Mouse (Mus musculus): ENCODE results near the gene Ihh. TPM values are rescaled to one million over a fixed set of nuclear protein-coding genes. Genes with fewer than 3 reads are reported as not detected.

Gene Ihh
- polyA plus RNA-seq, 1 experiment from 2014 or later, result 0.07 TPM

DNA sequence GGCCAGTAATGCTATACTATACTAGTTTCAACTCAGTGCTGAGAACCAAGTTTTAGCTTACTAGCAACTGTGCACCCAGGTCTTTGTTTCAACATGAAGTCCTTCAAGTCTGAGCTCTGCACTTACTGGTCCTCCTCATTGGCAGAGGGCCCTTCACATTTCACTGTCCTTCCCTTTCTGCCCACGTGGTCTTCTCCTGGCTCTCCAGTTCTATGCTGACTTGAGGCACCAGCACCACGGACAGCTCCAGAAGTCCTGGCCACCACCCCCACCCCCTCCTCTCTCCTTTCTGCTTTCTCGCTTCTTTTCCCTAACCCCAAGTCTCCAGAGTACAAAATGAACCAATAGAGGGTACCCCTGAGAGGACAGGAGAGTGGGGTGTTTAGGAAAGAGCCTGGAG lies 11.7 kb downstream of the Ihh start:
- Histone ChIP-seq H3K9me3 (no peaks in the 10 kb centered on the region), H3K4me3 (no peak overlapping the region), H3K4me1 (0 out of 2 replicates have a peak, but pooled peaks cover 2% of the 10 kb centered on the region), H3K9ac (no peak overlapping the region), H3K27me3 (peaks cover 20% of the 10 kb centered on the region; the same call in 1 of the 2 replicates), H3K4me2 (no peak overlapping the region), H3K27ac (no peak overlapping the region), H3K36me3 (no peaks in the 10 kb centered on the region)
- WGBS, result 2% methylated on average over 3 of the region's 3 CpGs
- no peak for ATAC-seq (ENCODE audit: borderline replicate concordance, extremely low read depth, low FRiP score, low TSS enrichment)

DNA sequence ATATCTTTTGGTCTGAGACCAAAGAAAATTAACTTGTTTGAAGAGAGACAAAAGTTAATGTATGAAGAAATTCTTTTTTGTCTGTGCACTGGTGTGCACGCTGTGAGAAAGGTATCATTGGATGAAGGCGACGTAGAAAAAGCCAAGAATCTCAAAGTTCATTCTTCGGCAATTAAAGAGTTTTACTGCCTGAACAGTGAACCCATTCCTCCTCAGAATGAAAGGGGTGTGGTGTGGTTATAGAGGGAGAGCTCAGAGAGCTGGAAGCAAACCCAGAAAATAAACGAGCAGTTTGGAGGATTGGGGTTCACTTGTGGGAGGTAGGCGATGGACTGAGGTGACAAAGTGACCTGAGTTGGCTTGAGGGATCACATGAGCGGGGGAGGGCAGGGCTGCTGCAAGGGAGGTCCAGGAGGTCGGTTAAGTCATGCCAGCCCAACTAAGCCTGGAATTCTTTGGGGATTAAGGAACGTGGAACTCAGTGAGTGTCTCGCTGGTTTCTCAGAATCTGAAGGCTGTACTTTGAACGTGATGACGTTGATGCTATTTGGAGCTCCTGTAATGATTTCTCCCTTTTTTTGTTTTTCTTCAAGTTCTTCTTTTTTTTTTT lies 15.1 kb downstream of the Ihh start:
- Histone ChIP-seq H3K9me3 (no peaks in the 10 kb centered on the region), H3K27me3 (peaks cover 29% of the 10 kb centered on the region), H3K27ac (no peak overlapping the region), H3K4me2 (no peak overlapping the region), H3K36me3 (no peaks in the 10 kb centered on the region), H3K4me3 (no peak overlapping the region), H3K4me1 (0 out of 2 replicates have a peak, but pooled peaks cover 2% of the 10 kb centered on the region), H3K9ac (no peak overlapping the region)
- WGBS, result 48% methylated on average over 12 of the region's 12 CpGs
- ATAC-seq (ENCODE audit: borderline replicate concordance, extremely low read depth, low FRiP score, low TSS enrichment), result no peak

DNA sequence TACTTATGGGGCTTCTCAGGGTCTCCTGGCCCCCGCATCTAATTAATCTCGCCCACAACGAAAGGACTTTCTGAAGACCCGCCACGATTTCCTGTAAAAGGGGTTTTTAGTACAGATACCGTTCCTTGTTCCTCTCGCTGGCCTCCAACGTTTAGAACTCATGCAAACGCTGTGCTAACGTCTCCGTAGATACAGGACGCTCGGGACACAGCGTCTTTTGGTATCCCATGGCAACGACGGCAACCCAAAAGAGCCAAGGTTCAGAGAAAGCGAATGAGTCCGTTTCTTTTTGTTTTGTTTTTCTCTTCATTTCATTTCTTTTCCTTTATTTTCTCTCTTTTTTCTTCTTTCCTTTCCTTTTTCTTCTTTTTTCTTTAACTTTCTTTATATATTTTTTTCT lies 16.1 kb downstream of the Ihh start, which contains the start of gene Cfap65:
Cfap65 (minus strand) TSS at position 198 of the 400 bp plus-strand sequence.
- no peak for ATAC-seq (ENCODE audit: borderline replicate concordance, extremely low read depth, low FRiP score, low TSS enrichment)
- H3K27ac ChIP-seq, result no peak within 1 kb of the TSS
- WGBS, result 2% methylated on average over 18 of the region's 18 CpGs
- H3K9ac ChIP-seq, result no peak within 1 kb of the TSS
- H3K27me3 ChIP-seq, result peaks cover 28% of the 10 kb centered on the region
- H3K36me3 ChIP-seq, result no peaks in the 10 kb centered on the region
- H3K4me2 ChIP-seq, result peak within 1 kb of the TSS; percentile 42
- H3K9me3 ChIP-seq, result no peaks in the 10 kb centered on the region
- no peak within 1 kb of the TSS for H3K4me3 ChIP-seq
- H3K4me1 ChIP-seq, result 0 out of 2 replicates have a peak, but pooled peaks cover 2% of the 10 kb centered on the region

DNA sequence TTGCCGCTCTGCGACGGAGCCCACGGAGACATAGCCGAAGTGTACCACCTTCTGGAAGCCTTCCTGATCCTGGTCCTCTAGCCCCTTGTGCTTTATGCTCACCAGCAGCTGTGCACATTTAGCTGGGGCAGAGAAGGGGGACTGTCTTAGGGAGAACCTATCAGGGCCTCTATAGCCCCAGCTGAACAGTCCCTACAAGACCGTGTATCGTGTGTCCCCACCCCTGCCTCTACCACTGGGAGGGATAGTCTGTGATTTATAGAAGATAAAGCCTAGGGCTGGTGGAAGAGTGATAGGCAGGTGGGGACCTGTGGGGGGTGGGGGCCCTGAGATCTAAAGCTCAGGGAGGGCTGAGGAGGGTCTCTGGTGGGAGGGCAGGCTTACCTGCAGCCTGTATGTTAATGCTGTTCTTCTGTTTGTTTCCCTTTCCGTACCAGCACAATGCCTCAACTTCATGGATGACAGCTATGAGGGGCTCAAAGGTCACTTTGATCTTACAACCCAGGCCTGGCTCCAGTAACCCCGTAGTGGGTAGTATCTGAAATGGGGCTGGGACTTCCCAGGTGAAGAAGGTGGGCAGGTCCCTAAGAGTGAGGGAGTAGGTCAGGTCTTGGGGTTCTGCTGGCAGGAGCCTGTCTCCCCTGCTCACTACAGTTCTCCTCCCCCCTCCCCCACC lies 23.7 kb downstream of the Ihh start:
- H3K4me1 ChIP-seq, result no peaks in the 10 kb centered on the region
- H3K27me3 ChIP-seq, result peaks cover 18% of the 10 kb centered on the region
- H3K4me3 ChIP-seq, result no peak overlapping the region
- ATAC-seq (ENCODE audit: borderline replicate concordance, extremely low read depth, low FRiP score, low TSS enrichment), result no peak
- no peak overlapping the region for H3K27ac ChIP-seq
- H3K4me2 ChIP-seq, result no peak overlapping the region
- H3K36me3 ChIP-seq, result no peaks in the 10 kb centered on the region
- no peak overlapping the region for H3K9ac ChIP-seq
- WGBS, result 73% methylated on average over 9 of the region's 9 CpGs
- no peaks in the 10 kb centered on the region for H3K9me3 ChIP-seq

DNA sequence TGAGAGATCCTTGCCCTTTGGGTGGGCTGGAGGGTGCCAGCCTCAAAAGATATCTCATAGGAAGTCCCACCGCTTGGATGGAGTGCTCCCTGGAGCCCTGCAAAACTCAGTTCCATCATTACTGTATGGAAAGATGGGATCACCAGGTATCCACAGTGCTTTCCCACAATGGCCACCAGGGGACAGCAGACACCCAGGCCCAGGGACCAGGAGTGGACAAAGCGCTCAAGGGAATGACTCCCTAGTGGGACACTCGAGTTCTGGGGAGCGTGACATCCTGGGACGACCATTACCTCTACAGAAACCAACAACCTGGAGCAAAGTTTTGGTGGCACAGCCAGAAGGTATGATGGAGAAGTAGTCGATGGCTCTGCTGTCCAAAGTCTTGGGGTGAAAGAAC lies 24.8 kb downstream of the Ihh start:
- no peak for ATAC-seq (ENCODE audit: borderline replicate concordance, extremely low read depth, low FRiP score, low TSS enrichment)
- Histone ChIP-seq H3K36me3 (no peaks in the 10 kb centered on the region), H3K4me1 (no peaks in the 10 kb centered on the region), H3K9ac (no peak overlapping the region), H3K4me2 (no peak overlapping the region), H3K4me3 (no peak overlapping the region), H3K27ac (no peak overlapping the region), H3K9me3 (no peaks in the 10 kb centered on the region), H3K27me3 (peaks cover 14% of the 10 kb centered on the region)
- WGBS, result 28% methylated on average over 6 of the region's 6 CpGs

DNA sequence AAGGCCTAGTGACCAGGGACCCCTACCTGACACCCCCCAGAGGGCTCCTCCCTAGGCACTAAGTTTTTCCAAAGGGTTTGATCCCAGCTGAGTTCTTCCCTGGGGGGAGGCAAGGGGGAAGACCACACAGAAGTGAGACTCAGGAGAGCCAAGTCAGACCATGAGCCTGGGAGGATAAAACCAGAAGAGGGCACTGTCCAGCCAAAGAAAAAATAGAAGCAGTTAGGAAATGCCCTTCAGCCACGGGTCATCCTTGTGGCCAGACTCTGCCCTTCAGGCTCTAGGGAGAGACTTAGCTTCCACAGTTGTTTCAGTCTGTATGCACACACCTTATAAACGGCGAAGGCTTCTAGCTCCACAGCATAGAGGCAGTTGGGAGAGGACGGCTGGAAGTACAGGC lies 27.0 kb downstream of the Ihh start:
- H3K4me3 ChIP-seq, result no peak overlapping the region
- 58% methylated on average over 4 of the region's 4 CpGs for WGBS
- no peaks in the 10 kb centered on the region for H3K36me3 ChIP-seq
- H3K27ac ChIP-seq, result no peak overlapping the region
- no peak for ATAC-seq (ENCODE audit: borderline replicate concordance, extremely low read depth, low FRiP score, low TSS enrichment)
- H3K4me2 ChIP-seq, result no peak overlapping the region
- no peak overlapping the region for H3K9ac ChIP-seq
- H3K4me1 ChIP-seq, result no peaks in the 10 kb centered on the region
- H3K9me3 ChIP-seq, result no peaks in the 10 kb centered on the region
- H3K27me3 ChIP-seq, result peaks cover 8% of the 10 kb centered on the region; the same call in 1 of the 2 replicates

DNA sequence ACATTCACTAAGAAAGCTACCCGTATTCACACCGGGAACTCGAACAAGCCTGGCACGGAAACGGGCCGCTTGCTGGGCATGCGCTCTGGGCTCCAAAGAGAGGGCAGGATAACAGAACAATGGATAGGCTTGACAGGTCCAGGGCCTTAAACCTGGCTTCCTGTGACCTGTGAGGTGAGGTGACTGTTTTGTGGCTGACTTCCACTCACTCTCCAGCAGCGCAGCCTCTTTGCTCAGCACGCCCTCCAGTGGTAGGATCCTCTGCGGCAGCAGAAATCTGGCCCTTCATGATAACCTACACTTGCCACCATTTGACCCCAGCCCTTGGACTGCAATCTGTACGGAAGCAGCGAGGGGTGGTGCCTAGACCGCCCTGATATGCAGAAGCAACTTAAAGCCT lies 35.8 kb downstream of the Ihh start:
- no peak for ATAC-seq (ENCODE audit: borderline replicate concordance, extremely low read depth, low FRiP score, low TSS enrichment)
- H3K27ac ChIP-seq, result no peak overlapping the region
- no peaks in the 10 kb centered on the region for H3K36me3 ChIP-seq
- H3K4me1 ChIP-seq, result no peaks in the 10 kb centered on the region
- H3K27me3 ChIP-seq, result peaks cover 8% of the 10 kb centered on the region
- no peak overlapping the region for H3K4me3 ChIP-seq
- no peak overlapping the region for H3K4me2 ChIP-seq
- no peaks in the 10 kb centered on the region for H3K9me3 ChIP-seq
- 27% methylated on average over 13 of the region's 13 CpGs for WGBS
- H3K9ac ChIP-seq, result no peak overlapping the region

DNA sequence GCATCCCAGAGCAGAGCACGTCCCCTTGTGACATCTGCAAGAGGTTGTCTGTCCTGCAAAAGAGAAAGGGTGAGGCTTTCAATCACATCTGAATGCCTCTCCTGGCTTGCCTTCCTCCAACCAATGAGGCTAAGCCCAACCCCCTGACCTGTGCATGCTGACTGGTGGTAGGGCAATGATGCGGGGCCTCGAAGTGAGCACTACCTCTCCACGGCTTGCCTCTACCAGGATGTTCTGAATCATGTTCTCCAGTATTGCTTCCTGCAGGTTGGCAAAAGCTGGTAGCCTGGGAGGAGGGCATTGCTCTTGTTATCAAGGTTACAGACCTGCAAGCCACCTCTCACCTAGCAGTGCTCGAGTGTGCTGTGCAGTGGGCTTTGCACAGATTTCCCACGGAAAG lies 49.3 kb downstream of the Ihh start:
- WGBS, result 15% methylated on average over 6 of the region's 6 CpGs

DNA sequence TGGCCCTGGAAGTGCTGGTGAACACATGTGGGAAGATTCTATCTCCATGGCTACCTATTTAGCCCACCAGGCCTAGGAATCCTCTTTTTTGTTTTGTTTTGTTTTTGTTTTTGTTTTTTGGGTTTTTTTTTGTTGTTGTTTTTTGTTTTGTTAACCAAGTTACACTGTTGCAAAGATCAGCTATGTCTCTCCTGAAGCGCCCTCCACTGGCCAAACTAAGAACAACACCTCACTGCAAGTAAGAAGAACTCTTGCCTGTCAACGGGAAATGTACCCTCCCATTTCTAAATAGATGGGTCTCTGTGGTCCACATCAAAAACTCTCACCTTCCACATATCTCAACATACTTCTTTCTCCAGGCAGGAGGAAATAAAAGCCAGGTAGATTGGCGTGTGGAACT lies 49.8 kb downstream of the Ihh start:
- no peaks in the 10 kb centered on the region for H3K36me3 ChIP-seq
- WGBS, result 6% methylated on average over 3 of the region's 3 CpGs
- peaks cover 5% of the 10 kb centered on the region; the same call in 1 of the 2 replicates for H3K4me1 ChIP-seq
- no peak overlapping the region for H3K4me2 ChIP-seq
- H3K9ac ChIP-seq, result no peak overlapping the region
- ATAC-seq (ENCODE audit: borderline replicate concordance, extremely low read depth, low FRiP score, low TSS enrichment), result no peak
- H3K4me3 ChIP-seq, result no peak overlapping the region
- H3K27me3 ChIP-seq, result peaks cover 74% of the 10 kb centered on the region
- no peaks in the 10 kb centered on the region for H3K9me3 ChIP-seq
- no peak overlapping the region for H3K27ac ChIP-seq

More for the DNA sequence above, 49.3 kb downstream of the Ihh start:
- Histone ChIP-seq H3K27ac (no peak overlapping the region), H3K36me3 (no peaks in the 10 kb centered on the region), H3K9me3 (no peaks in the 10 kb centered on the region), H3K9ac (no peak overlapping the region), H3K4me3 (no peak overlapping the region), H3K4me1 (peaks cover 5% of the 10 kb centered on the region; the same call in 1 of the 2 replicates), H3K27me3 (peaks cover 70% of the 10 kb centered on the region), H3K4me2 (no peak overlapping the region)
- ATAC-seq (ENCODE audit: borderline replicate concordance, extremely low read depth, low FRiP score, low TSS enrichment), result no peak

DNA sequence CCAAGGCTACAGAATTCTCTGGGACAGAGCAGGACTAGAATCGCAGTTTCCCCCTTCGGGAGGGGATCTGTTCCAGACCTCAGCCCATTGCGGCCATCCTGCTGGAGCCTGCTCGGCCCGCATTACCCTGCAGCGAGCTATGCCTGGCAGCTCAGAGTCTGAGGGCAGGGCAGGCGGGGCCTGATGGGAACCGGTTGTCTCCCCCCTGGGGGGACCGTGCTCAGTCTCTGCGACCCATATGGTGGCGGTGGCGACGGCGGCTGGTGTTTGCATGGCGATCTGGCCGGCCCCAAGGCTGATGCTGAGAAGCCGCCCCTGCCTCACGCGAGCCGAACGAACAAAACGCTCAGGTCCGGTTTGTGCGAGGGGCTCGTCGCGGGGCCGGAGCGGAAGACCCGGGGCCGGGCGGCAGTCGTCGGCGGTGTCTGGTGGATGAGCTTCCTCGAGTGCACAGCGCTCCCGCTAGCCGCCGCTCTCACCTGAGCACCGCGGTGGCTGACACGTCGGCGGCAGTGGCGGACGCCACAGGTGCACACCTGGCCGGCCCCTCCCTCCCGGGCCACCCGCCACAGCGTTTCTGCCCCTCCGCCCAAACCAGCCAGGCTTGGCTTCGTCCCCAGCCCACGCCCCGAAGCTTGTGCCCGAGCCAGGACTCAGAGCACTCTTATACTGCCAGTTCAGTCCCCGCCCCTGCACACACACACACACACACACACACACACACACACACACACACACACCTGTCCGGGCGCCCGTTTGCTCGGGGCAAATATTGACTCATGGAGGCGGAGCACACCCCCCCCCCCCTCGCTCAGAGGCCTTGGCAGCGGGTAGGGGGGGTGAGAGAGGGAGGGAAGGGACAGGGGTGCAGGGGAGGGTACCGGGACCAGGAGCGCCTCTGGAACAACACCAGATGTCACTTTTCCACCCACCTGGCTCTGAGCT lies 50.9 kb downstream of the Ihh start:
- WGBS, result 2% methylated on average over 65 of the region's 66 CpGs
- H3K4me3 ChIP-seq, result peak overlapping the region; percentile 32
- H3K27ac ChIP-seq, result peak overlapping the region; percentile 60
- no peaks in the 10 kb centered on the region for H3K36me3 ChIP-seq
- peaks cover 5% of the 10 kb centered on the region; the same call in 1 of the 2 replicates for H3K4me1 ChIP-seq
- H3K9me3 ChIP-seq, result no peaks in the 10 kb centered on the region
- peak; percentile 72 for ATAC-seq (ENCODE audit: borderline replicate concordance, extremely low read depth, low FRiP score, low TSS enrichment)
- peak overlapping the region; percentile 67 for H3K4me2 ChIP-seq
- peaks cover 83% of the 10 kb centered on the region for H3K27me3 ChIP-seq
- H3K9ac ChIP-seq, result 0 out of 2 replicates have a peak overlapping the region, but pooled peaks have one; percentile 11

DNA sequence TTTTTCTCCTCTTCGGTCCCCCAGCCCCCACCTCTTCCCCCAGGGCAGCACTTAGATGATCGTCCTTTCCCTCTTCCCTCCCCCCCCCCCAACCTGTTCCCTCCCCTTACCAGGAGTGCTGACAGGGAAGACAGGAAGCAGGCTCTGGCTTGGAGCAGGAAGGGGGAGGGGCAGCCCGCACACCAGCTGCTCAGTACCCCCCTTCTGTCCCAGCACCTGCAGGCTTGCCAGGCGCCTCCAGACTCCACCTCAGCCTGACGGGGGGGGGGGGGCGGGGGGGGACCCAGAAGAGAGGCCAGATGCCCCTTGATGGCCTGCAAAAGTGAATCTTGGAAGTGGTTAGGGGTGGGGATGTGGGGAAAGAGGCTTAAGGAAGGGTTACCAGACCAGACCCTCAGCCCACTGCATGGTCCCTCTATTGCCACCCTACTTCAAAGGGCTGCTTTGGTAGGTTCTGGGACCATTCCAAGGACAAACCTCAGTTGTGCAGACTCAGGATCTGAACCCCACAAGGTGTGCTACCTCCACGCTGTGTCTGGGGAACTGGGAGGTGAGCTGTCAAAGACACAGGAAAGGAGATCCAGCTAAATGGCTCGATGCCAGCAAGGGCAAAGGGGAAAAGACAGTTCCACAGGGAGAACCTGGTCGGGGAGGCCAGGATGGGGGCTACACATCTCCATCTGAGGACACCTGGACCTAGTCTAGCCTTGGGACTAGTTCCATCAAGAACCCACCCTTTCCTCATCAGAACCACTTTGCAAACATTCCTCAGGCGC lies 52.6 kb downstream of the Ihh start:
- H3K4me2 ChIP-seq, result no peak overlapping the region
- H3K27ac ChIP-seq, result no peak overlapping the region
- ATAC-seq (ENCODE audit: borderline replicate concordance, extremely low read depth, low FRiP score, low TSS enrichment), result no peak
- no peaks in the 10 kb centered on the region for H3K36me3 ChIP-seq
- H3K4me3 ChIP-seq, result no peak overlapping the region
- no peak overlapping the region for H3K9ac ChIP-seq
- no peaks in the 10 kb centered on the region for H3K9me3 ChIP-seq
- H3K27me3 ChIP-seq, result peaks cover 93% of the 10 kb centered on the region
- peaks cover 5% of the 10 kb centered on the region; the same call in 1 of the 2 replicates for H3K4me1 ChIP-seq
- WGBS, result 4% methylated on average over 6 of the region's 10 CpGs

All from lung, embryonic 15.5 days (tissue).